Mouse (Mus musculus) olfactory bulb, adult 2 months (tissue): ENCODE results near the gene Actl7a. TPM values are rescaled to one million over a fixed set of nuclear protein-coding genes. Genes with fewer than 3 reads are reported as not detected.

Source experiments
- H3K27ac ChIP-seq: fragments of 200-500 bp; 2 replicates; pipeline ENCODE4 v1.5.1; 2012; ENCODE audit warnings: low read depth, low read length; ENCODE audit not compliant: insufficient read depth
- H3K4me1 ChIP-seq: fragments of 200-500 bp; 2 replicates; pipeline ENCODE4 v1.6.1; 2012; ENCODE audit warnings: low read length; ENCODE audit not compliant: control insufficient read depth, insufficient read depth
- H3K4me3 ChIP-seq: fragments of 200-500 bp; 2 replicates; pipeline ENCODE4 v1.5.1; 2012; ENCODE audit warnings: mild to moderate bottlenecking, low read depth, low read length, moderate library complexity; ENCODE audit not compliant: insufficient read depth
- CTCF ChIP-seq: fragments of 200-500 bp; IDR thresholded peaks from 2 replicates; pipeline ENCODE4 v1.5.1; 2012; ENCODE audit warnings: low read depth, mild to moderate bottlenecking, low read length, moderate library complexity; ENCODE audit not compliant: insufficient read depth
- POLR2A ChIP-seq: fragments of 200-500 bp; IDR thresholded peaks from 2 replicates; pipeline ENCODE4 v1.6.1; 2012; ENCODE audit warnings: mild to moderate bottlenecking, low read depth, low read length, moderate library complexity; ENCODE audit not compliant: insufficient read depth
- WGBS: fragments of 180-500 bp; shearing (Covaris S2); methylation state at CpG from one replicate; pipeline ENCODE4 v1.1.7; 2018; 5-methylcytosine and 5-hydroxymethylcytosine counted together
- polyA plus RNA-seq: library from polyadenylated mRNA; stranded (reverse); fragments of >200 nt; gene quantifications from 2 replicates; pipeline ENCODE4 v1.2.4, GENCODE M21; 2012; ENCODE audit warnings: low replicate concordance; ENCODE audit not compliant: missing spikeins, insufficient read depth, insufficient read length

The Actl7a gene
- polyA plus RNA-seq, 1 experiment, result not detected

DNA sequence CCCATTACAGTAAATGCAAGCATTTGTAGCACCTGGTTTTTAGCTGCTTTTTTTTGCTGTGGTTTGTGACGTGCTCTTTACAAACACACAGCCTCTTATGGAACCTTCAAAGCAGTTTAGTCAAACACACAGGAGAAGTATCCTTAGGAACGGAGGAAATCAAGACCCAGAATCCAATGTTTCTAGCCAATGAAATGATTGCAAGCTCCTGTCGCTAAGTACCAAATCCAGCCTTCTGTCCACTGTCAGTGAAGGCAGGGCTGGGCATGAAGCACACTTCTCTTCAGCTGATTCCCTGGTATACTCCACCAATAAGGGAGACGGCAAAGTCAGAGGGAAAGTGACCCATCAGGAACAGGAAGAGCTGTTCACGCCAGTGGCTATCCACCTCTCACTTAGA is 12.8 kb downstream of the Actl7a start:
- Histone ChIP-seq H3K27ac (no peak overlapping the region), H3K4me3 (no peak overlapping the region), H3K4me1 (no peaks in the 10 kb centered on the region)
- 90% methylated on average over 5 of the region's 5 CpGs for WGBS
- TF ChIP-seq CTCF, result no peak
- no peak for TF ChIP-seq POLR2A

DNA sequence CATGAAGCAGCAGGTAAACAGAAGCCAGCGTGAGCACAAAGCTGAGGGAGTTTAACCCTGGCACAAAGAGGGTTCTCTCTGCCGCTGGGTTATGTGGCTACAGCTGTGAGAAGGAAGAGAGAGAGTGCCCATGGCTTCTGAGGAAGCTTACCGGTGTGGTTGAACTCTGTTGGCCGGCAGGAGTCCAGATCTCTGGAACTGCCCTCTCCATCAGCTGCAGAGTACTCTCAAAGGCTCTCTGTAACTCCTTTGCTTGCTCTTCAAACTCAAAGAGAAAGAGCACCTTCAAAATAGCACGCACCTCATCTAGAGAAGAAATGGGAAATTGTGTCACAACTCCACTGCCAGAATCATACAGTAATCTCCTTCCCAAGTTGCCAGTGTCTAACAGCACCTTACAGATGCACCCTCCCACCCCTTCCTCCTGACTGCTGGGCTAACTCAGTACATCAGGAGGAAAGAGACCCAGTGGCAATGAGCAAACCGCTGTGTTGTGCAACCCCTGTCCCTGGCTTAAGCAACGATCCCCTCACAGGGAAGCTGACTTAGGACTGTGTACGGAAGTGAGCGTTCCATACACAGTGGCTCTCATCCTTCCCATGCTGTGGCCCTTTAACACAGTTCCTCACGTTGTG is 13.9 kb downstream of the Actl7a start:
- Histone ChIP-seq H3K4me3 (no peak overlapping the region), H3K27ac (no peak overlapping the region), H3K4me1 (no peaks in the 10 kb centered on the region)
- no peak for TF ChIP-seq POLR2A
- no peak for TF ChIP-seq CTCF
- 91% methylated on average over 10 of the region's 10 CpGs for WGBS

DNA sequence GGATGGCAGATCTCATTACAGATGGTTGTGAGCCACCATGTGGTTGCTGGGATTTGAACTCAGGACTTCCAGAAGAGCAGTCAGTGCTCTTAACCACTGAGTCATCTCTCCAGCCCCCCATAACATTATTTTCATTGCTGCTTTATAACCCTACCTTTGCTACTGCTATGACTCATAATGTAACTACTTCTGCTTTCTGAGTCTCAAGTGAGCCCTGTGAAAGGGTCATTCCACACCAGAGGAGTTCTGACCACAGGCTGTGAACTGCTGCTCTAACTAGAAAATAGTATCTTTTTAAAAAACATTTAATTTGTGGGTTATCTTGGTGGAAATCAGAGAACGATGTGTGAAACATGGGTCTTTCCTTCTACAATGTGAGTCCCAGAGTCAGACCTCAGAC is 14.5 kb downstream of the Actl7a start:
- WGBS, result 93% methylated on average over 1 of the region's 1 CpGs
- H3K4me3 ChIP-seq, result no peak overlapping the region
- H3K4me1 ChIP-seq, result no peaks in the 10 kb centered on the region
- TF ChIP-seq POLR2A (no peak), CTCF (no peak)
- no peak overlapping the region for H3K27ac ChIP-seq

DNA sequence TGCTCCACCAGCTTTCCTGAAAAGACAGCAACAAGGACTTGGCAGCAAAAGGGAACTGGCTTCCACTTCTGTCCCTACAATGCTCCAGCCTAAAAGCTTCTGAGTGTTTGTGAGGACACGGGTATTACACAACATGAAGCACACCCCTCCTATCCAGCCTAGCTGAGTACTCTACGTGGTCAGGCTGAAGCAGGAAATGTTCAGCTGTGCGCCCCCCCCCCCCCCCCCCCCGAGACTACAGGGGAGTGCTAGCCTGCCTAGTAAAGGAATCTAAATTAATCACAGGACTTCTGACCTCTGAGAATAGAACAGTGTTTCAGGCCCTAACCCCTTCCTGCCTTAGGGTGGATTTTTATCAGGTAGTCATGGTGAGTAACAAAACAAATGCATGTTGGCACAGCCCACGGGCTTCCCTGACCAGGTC is 24.7 kb downstream of the Actl7a start:
- H3K27ac ChIP-seq, result no peak overlapping the region
- H3K4me1 ChIP-seq, result no peaks in the 10 kb centered on the region
- H3K4me3 ChIP-seq, result no peak overlapping the region
- 81% methylated on average over 5 of the region's 5 CpGs for WGBS
- TF ChIP-seq POLR2A, result no peak
- TF ChIP-seq CTCF, result no peak

DNA sequence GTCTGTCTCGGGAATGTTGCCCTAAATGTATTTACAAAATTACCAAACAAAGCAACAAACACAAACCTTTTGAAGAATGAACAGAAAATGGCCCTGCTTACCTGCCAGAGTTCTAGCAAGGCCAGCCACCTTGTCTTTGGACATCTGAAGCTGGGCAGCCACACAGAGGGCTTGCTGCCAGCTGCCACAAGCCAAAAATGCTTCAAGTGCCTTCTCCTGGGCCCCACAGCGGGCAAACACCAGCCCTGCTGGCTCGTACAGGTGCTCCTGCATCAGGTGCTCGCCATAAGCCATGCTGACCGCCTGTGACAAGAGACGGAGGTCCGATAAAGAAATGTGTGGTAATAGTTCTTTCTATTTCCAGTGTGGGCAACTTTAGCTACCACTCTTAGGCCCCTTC is 25.7 kb downstream of the Actl7a start:
- Histone ChIP-seq H3K27ac (no peak overlapping the region), H3K4me1 (no peaks in the 10 kb centered on the region), H3K4me3 (no peak overlapping the region)
- TF ChIP-seq POLR2A (no peak), CTCF (no peak)
- 90% methylated on average over 7 of the region's 7 CpGs for WGBS

DNA sequence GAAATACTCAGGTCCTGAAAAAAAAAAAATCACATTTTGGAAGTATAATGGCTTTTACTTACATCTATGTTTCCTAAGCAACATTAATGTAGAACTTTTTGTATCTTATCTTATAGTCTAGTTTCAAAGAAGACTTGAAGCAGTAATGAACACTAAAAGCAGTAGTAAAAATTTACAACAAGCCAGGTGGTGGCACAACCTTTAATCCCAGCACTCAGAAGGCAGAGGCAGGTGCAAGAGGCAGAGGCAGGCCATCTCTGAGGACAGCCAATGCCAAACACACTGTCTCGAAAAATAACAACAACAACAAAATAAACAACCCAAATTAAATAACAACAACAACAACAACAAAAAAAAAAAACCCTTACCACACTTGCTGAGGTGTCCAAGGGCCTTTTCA is 27.9 kb downstream of the Actl7a start:
- TF ChIP-seq CTCF, result no peak
- TF ChIP-seq POLR2A, result no peak
- no peak overlapping the region for H3K27ac ChIP-seq
- H3K4me3 ChIP-seq, result no peak overlapping the region
- WGBS, result 80% methylated on average over 1 of the region's 1 CpGs
- no peaks in the 10 kb centered on the region for H3K4me1 ChIP-seq

DNA sequence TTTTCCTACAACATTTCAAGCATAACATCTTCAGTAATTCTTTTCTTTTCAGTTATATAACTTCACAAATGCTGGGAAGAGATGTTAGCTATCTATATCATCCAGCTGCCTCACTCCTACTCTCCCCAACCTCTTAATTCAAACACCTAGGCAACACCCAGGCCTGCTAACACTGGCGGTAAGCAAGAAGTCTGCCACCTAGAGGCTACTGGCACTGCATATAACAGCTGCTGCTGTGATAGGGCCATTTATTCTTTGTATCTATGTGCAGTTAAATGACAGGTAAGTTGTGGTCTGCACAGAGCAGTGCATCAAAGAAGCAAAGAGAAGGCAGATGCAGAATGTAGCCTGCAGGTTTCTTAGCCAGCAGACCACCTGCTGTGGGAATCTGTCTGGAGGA is 48.2 kb downstream of the Actl7a start:
- Histone ChIP-seq H3K4me3 (no peak overlapping the region), H3K4me1 (no peaks in the 10 kb centered on the region), H3K27ac (no peak overlapping the region)
- 28% methylated on average over 1 of the region's 1 CpGs for WGBS
- TF ChIP-seq POLR2A (no peak), CTCF (no peak)

Other genes starting within 250 kb of the Actl7a start
- not detected in 2 replicates for gene Gm26657, start 3.3 kb upstream of the Actl7a start, polyA plus RNA-seq
- gene Actl7b, start 2.0 kb upstream of the Actl7a start, polyA plus RNA-seq, result not detected in 2 replicates
- gene Elp1, start 58.9 kb downstream of the Actl7a start, polyA plus RNA-seq, result not detected in 2 replicates
- not detected in 2 replicates for gene Fam206a, start 58.9 kb downstream of the Actl7a start, polyA plus RNA-seq
- gene Ctnnal1, start 121.8 kb downstream of the Actl7a start, polyA plus RNA-seq, result not detected in 2 replicates
- not detected in 2 replicates for gene Tmem245, start 204.0 kb downstream of the Actl7a start, polyA plus RNA-seq
- gene Frrs1l, start 247.0 kb downstream of the Actl7a start, polyA plus RNA-seq, result not detected in 2 replicates